Mouse (Mus musculus): Measurements from ENCODE around the gene Btbd35f15. TPM values are rescaled to one million over a fixed set of nuclear protein-coding genes. Genes with fewer than 3 reads are reported as not detected.
"Not testable (repeated sequence)": the region's sequence is repeated elsewhere in the genome, so short reads cannot be mapped to it uniquely, and the experiment has no call there.

Gene Btbd35f15
- total RNA-seq (2021) = not detected
- long read RNA-seq, experiment 1 = 0 reads
- long read RNA-seq, experiment 2 = 0 reads

DNA sequence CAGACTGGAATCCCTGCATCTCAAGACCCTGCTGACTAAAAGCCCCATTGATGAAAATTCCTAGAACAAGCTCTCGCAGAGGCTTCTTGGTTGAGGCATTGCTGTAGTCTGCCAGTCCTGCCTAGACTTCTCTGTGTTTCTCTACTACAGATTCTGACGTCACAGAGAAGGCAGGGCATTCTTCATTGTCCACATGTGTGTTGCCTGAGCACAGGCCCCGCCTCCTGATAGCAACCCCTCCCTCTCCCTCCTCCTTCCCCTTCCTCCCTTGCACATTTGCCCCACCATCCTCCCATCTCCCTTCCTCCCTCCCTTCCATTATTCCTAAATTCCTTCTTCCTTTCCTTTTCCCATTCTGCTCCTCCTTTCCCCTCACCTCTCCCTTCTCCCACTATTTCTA is at the start of gene Btbd35f15:
TSS of gene Btbd35f15 (minus strand) at position 101 of the 400 bp plus-strand sequence.
- not testable (repeated sequence) for DNase-seq

Other genes with a start within 250 kb of the Btbd35f15 start
- not detected for gene Btbd35f13, start 79.9 kb upstream of the Btbd35f15 start, total RNA-seq (2021)
- gene Btbd35f14, start 125.0 kb upstream of the Btbd35f15 start, total RNA-seq (2021) = not detected

All from heart, adult 18-20 months (tissue).